Mouse (Mus musculus) erythroblast, embryonic 14.5 days (primary cell): Measurements from ENCODE around the gene Trim75.

ENCODE experiments used
- GATA1 ChIP-seq: IDR thresholded peaks from 2 replicates; pipeline ENCODE4 v1.6.1; 2012; ENCODE audit warnings: low read length, inconsistent platforms, mixed read lengths
- TAL1 ChIP-seq: IDR thresholded peaks from 3 replicates; pipeline ENCODE4 v1.6.1; 2012; ENCODE audit warnings: low read length, inconsistent platforms, mixed read lengths

- TF ChIP-seq TAL1 (no peak), GATA1 (no peak; the same call in 1 of the 2 replicates)
Observed at GRCm38 (mm10) chr8:64941495-64941894, 46.1 kb downstream of the Trim75 start.
